Mouse (Mus musculus) G1E (cell line): ENCODE measurements around the gene Dtx4.

Experiments
- CTCF ChIP-seq: IDR thresholded peaks from 2 replicates; pipeline ENCODE4 v1.5.1; 2012; ENCODE audit warnings: low read depth, low read length, inconsistent platforms, mixed read lengths
- GATA1 ChIP-seq: IDR thresholded peaks from 2 replicates; pipeline ENCODE4 v1.6.1; 2012; ENCODE audit warnings: borderline replicate concordance, low read length, inconsistent platforms, mixed read lengths
- GATA2 ChIP-seq: IDR thresholded peaks from 2 replicates; pipeline ENCODE4 v1.6.1; 2012; ENCODE audit warnings: low read depth, low read length, inconsistent platforms, borderline replicate concordance

DNA sequence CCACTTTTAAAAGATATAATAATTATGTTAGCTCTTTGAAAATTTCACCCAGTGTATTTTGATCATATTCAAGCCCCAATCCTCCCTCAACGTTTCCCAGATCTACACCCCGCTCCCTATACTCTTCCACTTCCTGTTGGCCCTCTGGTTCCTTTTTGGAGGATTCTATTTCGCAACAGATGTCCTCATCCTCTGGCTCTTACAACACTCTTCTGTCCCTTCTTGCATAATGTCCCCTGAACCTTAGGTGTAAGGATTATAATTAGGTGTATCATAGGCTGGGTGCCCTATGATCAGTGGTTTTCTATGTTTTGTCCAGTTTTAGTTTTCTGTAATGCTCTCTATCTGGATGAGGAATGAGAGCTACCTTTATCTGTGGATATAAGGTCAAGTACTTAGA, 56.2 kb downstream of the Dtx4 start:
- no peak for TF ChIP-seq CTCF
- no peak for TF ChIP-seq GATA2
- no peak for TF ChIP-seq GATA1
